Mouse (Mus musculus) right cerebral cortex, adult 2 months (tissue): ENCODE data around the gene Xaf1.
A peak's percentile ranks its signal among the peaks of the same experiment; 100 is the strongest.

ENCODE experiments used
- DNase-seq, 2 experiments: peaks; one replicate each; pipeline ENCODE4 v3.0.0; 2021 to 2022; ENCODE audit warnings: low spot score in 2 of 2

Gene Xaf1

DNA sequence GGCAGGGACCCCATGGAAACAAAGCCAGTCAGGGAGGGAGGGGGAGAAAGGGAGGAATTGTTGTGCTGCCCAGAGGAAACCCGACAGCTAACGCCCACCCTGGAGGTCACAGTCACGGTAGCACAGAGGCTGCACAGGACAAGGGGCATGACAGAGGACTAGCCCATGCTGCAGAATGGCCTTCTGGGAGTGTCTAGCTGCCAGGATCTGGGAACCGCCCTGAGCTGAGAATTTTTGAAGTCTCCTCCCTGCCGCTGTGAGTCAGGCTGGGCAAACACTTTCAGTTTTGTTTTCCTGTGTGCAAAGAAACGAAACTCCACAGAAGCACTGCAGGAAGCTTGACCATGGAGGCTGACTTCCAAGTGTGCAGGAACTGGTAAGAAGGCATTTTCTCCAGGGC lies at the start of gene Xaf1:
Gene Xaf1 (plus strand): TSS at position 296 of the 400 bp plus-strand sequence.
- peak in 1 of 2 experiments; percentile 21 for DNase-seq

DNA sequence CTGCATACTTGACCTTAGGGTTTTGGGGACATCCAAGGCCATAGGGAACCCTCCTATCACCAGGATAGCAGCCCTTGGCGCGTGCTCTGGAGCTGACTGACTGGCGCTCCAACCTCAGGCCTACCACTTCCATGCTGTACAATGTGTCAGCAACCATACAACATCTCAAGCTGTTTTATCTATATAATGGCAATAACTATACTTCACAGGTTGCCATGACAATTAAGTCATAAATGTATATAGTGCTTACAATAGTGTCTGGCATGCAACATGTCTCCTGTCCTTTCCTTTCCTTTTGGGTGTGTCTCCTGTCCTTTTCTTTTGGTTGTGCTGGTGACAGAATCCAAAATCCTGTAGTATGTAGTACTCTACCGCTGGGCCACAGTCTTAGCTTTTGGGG lies 45.8 kb upstream of the Xaf1 start:
- no peak for DNase-seq

DNA sequence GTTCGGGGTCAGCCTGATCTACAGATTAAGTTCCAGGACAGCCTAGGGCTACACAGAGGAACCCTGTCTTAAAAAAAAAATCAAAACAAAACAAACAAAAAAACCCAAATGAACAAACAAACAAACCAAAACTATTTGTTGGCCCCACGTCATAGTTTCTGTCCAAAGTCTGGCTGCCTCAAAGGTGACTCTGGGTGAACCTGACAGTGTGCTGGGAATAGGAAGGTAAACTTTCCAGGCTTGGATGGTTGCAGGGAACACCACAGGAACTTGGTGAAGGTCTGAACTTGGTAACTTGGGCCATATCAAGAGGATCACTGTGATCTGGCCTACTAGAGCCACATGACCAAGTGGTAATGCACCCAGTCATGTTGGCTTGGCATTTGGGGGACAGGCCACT lies 45.0 kb upstream of the Xaf1 start:
- DNase-seq = no peak

DNA sequence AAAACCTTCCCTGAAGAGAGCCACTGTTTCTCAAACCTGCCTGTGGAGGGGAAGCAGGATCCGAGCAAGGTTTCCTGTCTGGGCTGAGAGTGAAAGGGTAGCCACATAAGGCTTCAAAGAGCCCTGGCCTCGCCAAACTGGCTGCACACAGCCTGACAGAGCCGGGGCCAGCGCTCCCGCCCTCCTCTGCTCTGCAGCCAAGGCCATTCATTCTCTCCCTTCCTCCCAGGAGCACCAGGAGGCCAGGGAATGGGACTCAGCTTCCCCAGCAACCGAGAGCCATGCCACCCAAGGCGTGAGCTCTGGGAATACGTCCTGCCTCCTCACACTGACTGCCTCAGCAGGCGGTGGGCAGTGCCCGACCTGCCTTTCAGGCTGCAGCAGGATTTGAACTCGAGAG lies 35.9 kb upstream of the Xaf1 start:
- DNase-seq = peak; percentile 29 to 51

DNA sequence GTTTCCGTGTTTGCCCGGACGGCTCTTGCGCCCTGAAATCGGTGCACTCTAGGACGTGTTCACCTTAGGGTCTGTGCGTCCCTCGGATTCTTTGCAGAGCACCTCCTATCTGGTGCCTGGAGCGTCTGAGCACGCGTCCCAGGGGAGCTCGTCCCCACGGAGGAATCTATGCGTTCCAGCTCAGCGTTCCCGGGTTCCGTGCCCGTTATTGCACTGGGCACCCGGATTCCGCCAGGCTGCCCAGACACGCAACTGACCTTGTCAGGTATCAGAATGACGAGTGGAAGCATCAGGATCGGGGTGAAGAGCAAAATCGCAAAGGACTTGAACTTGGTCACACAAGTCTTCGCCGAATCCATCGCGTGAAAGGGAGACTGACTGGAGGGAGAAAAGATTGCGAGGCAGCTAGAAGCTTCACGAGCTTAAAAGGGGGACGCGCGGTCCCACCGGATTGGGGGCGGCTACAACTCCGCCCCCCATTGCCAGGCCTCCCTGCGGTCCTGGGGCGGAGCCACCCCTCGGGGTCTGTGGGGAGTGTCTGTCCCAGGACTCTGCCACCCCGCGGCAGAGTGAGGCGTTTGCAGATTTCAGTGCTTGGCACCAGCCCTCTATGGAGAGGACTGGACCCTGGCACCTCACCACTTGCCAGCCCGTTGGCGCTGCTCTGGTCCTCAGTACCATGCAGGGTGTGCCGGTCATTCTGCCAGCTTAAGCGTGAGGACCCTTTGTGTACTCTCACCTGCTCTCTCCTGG lies 35.0 kb upstream of the Xaf1 start:
- peak; percentile 47 to 55 for DNase-seq

DNA sequence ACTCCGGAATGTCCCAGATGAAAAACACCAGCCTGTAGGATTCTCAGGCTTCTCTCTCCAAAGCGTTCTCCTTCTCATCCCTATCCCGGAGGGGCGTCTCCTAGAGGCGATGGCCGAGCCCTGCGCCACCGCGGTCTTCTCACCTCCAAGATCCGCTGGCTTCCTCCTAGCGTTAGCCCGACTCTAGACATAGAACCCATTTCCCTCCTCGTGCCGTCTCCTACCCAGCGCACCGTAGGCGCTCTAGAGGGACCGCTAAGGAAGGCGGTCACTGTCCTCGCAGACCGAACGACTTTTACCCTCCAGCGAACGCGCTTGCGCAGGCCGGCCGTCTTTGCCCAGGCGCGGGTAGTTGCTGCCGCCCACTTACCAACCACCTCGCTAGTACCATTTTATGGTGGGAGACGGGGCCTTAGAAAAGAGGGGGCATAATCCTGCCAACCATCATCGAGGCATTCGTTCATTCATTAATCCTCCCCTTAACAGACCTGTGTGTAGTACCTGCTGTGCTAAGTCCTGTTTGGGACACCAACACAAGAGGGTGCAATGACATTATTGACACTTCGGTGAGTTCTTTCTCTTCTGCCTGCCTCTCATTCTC lies 34.4 kb upstream of the Xaf1 start, which contains the start of gene Slc13a5:
Gene Slc13a5 (minus strand): TSS at position 263 of the 601 bp plus-strand sequence.
- no peak for DNase-seq

DNA sequence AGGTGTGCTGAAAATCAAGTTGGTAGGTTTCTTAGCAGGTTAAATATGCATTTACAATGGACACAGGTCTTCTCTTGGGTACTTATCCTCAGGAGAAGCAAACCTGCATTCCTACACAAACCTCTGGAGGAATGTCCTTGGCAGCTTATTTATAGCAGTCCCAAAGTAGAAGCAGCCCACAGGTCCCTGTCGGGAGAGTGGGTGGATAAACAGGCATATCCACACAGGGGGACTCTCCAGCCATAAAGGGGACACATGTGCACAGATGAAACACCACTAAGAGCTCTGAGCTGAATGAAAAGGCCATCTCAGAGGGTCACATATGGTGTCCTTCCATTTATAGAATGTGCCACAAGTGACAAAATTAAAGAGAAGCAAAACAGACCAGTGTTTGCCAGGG lies 29.7 kb upstream of the Xaf1 start:
- DNase-seq = no peak

DNA sequence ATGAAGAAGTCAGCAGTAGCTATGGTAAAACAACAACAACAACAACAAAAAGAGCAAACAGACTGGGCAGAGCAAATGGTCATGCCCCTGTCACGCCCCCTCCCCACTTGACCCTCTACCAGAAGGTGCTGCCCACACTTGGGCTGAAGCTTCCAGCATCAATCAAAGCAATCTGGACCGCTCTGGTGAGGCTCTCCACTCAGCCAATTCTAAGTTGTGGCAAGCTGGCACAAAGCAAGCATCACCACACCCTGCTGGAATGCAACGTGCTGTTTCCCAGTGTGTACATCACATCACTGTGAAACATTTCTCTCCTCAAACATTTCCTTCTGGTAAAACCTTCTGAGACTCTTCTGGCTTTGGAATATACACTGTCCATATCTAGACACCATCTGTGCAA lies 28.1 kb upstream of the Xaf1 start:
- no peak for DNase-seq

DNA sequence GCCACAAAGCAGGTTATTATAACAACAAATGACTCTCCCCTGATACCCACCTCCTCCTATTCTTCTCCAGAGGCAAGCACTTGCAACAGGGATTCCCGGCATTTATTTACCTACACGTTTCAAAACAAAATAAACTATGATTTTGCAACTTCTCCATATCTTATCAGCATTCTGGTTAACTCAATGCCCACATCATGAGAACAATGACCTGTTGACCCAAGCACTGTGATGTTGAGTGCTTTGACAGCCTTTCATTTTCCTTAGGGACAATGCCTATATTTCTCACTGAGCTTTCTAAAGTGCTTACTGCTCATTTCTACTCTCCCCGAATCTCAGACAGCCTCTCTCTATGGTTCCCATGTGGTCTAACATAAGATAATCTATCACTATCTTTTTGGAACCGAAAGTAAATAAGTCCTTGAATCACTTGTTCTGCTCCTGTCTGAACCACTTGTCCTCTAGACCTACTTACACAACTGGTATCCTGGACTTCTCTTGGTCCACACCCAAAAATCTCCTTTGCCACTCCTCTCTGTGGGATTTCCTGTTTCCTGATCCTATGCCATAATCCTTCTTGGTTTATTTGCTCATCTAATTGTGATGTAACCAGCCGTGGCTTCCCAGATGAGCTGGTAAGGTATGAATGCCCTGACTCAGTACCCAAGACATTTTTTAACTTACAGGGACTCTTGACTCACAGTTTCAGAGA lies 20.1 kb upstream of the Xaf1 start:
- no peak for DNase-seq

DNA sequence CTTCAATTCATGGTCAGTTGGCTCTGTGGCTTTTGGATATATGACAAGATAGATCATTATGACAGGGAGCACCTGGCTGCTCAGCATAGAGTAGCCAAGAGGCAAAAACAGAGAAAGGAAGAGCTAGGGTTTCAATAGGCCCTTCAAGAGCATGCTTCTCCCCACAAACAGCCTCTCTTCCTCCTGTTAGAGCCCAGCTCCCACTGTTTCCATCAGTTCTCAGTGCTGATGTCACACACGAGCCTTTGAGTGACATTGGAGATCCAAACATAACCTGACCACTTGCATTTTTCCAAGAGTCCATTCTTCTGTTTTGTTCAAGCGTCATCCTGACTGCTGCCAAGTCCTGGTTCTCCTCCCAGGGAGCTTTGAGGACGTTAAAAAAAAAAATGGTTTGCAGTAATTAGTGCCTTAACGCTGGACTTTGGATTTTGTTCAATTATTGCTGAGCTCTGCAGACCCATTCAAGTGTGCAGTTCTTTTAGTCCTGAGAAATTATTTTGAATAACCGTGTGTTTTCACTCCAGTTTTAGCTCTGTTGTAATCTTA lies 19.5 kb upstream of the Xaf1 start:
- no peak for DNase-seq

DNA sequence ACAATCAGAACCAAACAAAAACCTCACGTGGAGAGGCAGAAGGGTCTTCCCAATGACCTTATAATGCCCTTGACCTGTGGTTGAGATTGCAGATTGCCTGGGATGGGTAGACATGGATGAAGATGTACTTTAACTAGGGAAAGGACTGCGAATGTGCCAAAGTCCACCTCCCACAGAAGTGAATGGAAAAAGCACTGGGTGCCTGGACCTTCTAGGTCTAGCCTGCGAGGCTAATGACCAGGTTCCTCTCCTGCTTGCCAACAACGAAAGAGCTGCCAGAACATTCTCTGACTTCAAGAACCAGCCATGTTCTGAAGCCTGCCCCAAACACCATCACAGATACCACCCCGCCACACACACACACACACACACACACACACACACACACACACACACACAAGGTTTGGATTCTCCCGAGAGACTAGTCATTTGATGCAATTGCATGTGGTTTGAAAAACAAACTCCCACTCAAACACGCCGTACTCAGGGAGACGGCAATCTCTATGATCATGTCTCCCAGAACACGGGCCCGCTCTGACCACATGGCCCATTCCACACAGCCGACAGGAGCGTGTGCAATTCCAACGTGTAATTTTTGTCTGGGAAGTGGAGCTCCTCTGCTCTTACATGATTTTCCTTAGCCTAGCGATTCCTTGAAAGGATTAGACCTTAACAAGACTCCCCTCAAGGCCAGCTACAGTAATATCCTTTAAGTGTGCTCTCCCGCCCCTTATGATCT lies 17.8 kb upstream of the Xaf1 start:
- DNase-seq = no peak

DNA sequence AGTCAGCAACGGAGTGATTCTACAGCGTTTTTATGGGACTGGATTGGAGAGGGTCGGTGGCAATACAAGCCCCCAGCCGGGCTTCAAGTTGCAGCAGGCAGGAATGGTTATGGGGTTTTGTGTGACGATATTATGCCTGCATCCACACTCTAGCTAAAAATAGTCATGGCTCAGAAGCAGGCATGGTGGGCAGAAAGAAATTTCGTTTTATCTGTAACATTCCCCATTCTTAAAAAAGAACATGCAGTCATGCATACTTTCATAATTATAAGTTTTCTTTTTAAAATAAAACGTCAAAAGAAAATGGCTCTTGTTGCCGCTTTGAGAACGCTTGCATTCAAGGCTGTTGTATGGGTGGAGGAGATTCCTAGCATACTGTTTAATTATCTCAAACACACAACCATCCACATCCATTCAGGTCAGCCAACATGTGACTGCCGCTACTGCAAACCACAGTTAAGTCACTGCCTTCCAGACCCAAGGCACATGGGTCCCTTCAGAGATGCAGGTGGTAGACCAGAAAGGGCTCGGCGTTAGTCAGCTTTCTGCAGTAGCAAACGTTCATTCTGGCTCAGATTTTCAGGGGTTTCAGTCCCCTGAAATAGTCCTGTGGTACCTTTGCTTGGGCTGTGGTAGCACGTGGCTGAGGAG lies 16.8 kb upstream of the Xaf1 start:
- DNase-seq = peak in 1 of 2 experiments; percentile 31

DNA sequence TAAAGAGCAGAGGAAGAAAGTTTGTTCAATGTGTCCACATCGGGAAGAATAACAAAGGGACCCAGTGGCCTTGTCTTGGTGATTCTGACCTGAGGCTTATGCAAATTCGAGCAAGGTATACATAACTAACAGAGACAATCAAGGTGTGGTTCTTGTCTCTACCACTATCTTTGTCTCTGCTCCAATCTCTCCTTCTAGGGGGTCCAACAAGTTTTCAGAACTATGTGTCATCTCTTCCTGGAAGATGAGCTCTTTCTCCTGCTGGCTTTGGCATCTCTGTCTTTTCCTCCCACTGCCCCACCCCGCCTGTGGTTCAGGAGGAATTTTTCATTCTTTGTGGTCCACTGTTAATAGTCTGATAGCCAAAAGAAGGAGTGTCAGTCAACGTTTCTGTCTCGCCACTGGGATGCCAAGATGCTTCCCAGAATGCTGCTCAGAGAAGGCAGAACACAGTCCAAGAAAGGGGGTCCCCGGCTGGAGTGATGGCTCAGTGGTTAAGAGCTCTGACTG lies 15.4 kb upstream of the Xaf1 start:
- DNase-seq = no peak

DNA sequence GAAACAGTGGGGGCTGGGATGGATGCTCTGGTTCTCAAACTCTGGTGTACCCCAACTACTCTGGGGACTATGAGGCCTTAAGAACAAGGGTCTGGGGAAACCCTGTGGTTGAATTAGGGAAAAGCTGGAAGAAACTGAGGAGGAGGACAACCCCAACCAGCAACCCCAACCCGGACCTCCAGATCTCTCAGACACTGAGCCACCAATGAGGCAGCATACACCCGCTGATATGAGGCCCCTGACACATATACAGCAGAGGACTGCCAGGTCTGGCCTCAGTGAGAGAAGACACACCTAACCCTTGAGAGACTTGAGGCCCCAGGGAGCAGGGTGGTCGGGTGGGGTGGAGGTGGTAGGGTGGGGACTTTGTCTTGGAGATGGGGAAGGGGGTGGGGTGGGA lies 14.8 kb upstream of the Xaf1 start:
- DNase-seq = no peak

DNA sequence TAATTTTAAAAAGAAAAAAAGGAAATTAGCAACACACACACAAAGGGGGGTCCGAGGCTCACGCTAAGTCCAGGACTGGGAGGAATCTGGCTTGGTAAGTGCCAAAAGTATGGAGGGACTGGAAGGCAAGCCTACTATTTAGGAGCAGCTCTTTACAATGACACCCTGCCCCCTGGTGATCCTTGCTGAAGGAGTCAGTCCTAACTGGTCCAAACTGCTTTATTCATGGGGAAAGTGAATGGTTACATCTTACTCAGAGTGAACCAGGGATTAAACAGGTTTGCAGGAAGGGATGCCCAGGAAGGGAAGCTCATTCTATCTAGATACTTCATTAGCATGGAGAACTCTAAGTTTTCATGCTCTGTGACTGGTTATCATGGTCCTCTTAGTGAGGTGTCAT lies 14.3 kb upstream of the Xaf1 start:
- DNase-seq = no peak

DNA sequence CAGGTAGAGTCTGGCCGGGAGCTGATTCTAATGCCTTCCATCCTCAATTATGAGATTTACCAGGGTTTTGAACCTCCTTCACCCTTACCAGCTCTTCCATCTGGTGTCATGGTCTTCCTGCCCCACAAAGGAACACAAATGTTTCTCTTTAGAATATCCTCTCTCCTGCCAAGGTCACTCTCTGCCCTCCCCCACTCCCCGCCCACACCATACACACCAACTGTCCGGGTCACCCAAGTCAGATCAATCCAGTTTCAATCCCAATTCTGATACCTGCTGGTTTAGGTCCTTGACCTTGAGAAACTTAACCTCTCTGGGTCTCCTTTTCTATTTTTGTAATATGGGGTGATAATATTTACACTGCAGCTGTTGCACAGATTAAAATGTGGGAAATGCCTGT lies 13.9 kb upstream of the Xaf1 start:
- no peak for DNase-seq

DNA sequence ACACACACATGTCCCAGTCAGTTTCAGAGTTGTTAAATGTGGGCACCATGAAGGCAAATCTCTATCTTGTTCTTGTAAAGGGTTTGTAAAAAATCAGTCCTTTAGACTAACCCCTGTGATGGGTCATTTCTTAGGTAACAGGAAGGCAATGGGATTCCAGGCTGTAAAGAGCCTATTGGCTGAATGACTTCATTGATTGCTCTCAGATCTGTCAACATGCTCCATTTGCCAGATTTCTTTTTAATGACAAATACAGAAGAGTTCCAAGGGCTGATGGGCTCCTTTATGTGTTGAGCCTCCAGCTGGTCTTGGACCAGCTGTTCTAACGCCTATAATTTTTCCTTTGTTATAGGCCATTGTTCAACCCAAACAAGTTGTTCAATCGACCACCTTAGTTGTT lies 8.3 kb upstream of the Xaf1 start:
- DNase-seq = no peak

DNA sequence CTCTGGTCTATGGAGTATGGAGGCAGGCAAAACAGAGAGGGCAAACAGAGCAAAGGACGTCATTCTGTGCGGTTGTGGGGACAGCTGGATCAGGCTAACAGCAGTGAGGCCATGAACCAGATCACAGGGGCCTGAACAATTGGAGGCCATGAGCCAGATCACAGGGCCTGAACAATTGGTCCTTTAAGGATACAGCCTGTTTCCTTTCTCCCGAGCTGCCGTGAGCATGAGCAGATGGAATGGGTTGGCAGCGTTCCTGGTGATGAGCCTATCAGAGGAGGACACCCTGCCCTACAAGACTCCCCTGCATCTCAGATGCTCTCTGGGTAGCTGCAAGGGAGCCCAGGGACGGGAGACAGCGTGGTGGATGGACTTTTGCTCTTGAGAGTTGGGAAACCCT lies 801 bp downstream of the Xaf1 start:
- peak; percentile 58 to 61 for DNase-seq

DNA sequence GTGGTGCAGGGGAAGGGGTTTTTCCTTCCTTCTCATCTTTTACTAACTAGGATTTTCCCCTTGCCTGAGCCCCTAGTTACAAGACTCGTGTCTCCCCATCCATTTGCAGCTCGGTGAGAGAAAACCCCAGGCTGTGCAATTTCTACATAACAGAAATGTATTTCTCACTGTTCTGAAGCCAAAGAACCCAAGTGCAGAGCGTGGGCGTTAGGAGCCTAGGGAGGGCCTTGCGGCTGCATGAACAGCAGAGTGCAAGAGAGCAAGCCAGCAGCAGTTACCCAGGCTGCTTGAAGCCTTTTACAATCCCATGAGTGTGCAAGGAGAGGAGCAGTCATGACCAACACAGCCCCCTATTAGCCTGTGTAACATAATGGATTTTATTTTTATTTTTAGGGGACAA lies 6.0 kb downstream of the Xaf1 start:
- DNase-seq = peak; percentile 28 to 50

DNA sequence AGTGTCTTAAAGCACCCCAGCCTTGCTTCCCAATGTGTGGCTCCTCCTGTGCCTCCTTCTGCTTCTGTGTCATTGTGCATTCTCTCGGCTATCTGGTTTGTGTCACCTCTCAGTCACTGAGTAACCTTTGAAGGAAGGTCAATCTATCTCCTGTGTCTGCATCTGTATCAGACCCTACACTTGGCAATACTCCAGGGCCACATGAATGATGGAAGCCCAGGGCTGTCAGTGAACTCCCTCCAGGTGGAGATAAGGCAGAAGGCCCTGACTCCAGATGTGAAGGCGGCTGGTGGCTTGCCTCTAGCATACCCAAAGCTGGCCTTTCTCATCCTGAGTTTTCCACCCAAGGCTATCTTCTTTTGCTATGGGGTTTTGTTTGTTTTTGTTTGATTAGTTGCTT lies 7.6 kb downstream of the Xaf1 start:
- no peak for DNase-seq

DNA sequence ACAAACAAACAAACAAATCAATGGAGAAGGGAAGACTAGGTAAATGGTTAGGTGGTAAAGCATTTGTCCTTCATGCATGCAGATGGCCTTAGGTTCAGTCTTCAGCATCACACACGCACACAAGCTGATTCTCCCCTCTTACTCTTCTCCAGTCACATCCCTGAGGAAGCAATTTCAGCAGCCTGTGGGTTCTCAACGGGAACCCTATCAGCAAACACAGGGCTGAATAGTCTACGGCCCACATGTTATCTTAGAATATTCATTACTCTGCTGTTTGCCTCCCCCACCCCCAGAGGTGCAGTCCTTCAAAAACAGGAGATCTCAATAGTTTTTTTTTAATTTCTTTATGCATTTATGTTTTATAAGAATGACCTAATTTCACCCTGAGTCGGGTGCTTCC lies 9.1 kb downstream of the Xaf1 start:
- DNase-seq = no peak
